Mouse (Mus musculus) A20 (cell line): ENCODE data around the gene Lrrc3b.

ENCODE experiments used
- DNase-seq: peaks from one replicate; pipeline ENCODE4 v3.0.0-alpha.2; 2011; ENCODE audit warnings: low read depth, low spot score

The Lrrc3b gene

DNA sequence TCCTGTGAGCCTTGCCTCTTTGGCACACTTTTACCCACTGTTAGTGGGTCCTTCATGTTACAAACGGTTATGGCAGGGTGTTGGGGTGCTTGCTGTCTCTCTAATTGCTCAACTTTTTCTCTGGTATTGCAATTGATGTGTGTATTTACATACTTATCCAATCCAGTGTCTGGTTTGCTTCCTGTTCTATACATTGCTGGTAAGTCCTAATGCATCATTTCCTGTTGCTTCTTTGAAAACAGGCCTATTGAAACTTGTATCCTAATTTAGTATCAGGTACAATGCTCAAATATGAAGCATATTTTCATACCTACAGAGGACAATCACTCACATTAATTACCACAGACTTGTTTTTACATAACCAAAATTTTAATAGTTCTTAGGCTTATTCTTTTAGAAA is 107.4 kb downstream of the Lrrc3b start:
- no peak for DNase-seq

DNA sequence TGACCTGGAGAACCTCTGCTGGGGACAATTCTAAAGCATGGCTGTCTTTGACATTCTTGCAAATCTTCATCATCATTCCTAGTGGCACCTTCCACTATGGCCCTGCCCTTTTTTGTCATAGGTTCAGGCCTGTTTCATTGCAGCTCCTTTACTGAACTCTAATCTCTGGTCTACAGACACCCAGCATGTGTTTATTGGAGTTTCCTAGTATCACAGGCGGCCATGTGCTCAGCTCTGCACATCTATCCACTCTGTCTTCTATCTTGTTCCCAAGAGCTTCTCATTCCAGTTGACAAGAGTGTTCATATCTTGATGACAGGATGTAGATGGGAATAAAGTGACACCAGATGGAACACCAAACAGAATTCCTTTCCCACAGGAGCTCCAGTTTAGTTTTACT is 108.6 kb downstream of the Lrrc3b start:
- no peak for DNase-seq

DNA sequence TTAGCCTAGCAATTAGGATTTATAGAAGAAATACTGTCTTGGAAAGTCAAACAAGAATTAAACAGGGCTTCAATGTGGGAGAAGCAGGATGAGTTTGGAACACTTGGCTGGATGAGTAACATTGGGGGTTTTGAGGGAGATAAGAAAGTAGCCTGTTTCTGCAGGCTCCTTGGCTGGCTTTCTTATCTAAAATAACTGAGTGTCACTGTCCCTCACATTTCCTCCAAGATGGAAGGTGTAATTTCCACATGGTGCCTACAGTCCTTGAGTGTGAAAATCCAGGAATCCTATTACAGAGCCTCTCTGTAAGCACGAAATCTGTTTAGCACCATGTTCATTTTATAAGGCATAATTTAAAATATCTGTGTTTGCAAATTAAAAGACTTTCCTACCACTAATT is 112.9 kb downstream of the Lrrc3b start:
- no peak for DNase-seq

DNA sequence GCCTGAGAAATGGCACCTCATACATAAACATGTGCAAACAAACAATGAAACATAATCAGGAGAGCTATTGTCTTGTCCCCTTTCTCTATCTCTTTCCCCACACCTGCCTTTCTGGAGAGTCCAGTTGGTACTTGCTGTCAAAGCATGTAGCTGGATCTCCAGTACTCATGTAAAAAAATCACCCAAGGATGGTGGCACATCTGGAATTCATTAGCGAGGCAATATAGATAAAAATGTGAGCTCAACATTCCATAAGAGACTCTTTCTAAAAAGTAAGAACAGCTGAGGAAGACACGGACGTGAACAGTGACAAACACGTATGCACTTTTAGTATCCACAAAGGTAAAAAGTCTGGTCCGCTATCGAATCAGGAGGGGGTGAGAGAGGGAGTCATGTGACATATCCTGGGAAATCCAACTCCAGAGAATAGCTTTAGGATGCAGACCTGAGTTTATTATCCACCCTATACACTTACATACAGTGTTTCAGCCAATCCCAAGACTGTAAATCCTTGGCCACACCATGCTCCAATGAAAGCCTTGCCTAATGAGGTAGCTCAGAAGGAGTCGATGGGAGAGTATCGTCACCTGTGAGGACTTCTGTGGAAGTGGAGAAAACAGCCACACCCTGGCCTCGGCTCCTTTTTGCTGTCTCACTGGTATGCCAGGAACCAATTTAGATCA is 116.2 kb downstream of the Lrrc3b start:
- no peak for DNase-seq

DNA sequence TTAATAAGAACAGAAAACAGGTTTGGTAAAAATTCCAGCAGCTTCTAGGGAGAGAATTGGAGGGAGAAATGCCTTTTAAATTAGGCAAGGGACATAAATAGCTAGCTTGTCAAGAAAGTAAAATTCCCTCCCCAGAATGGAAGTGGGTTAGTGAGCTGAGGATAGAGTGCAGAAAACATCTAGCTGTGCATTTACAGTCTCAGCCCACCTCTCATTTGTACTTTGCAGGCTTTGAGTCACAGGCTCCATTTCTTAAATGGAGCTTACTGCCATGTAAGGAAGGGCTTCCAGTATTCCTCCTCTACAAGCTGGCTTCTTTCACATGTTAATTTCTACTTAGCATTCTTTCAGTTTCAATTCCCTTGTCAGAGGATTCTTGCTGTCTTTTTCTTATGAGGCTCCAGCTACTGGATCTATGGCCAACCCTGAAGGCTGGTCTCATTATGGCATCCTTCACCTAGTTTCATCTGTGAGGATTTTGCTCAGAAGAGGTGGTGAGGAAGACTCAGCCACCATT is 119.3 kb downstream of the Lrrc3b start:
- DNase-seq = no peak

DNA sequence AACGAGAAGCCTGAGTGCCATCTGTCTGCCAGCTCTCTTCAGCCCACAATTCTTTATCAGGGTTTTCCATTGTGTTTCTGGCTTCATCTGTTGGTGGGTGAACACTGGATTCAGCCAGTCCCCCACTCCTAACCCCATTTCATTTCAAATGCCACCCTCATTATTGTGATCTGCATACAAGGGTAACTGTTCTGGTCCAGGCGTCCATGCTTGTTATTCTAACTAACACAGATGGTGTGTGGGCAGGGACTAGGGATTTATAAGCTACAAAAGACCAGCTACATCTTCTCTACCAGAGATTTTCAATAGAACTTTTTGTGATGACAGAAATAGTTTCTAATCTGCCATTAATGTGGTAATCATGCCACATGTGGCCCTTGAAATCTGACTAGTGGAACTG is 130.2 kb downstream of the Lrrc3b start:
- no peak for DNase-seq
